ENCODE assay signal across 8 mouse cellular contexts in genomic region chr13:53393498-53394242, GRCm38 (mm10). TPM values are rescaled to one million over a fixed set of nuclear protein-coding genes. Genes with fewer than 3 reads are reported as not detected.
DNase-seq lines count a peak whose midpoint lies in the region; ATAC-seq and TF ChIP-seq lines count a peak whose summit lies in the region.

No protein-coding gene starts in this region.

- no peak for TF ChIP-seq EP300 in liver, embryonic 14.5 days (IDR thresholded peaks at IDR 0.05; ENCODE audit: low read depth)

- ATAC-seq in common myeloid progenitor, adult 5-6 weeks (replicated peaks; ENCODE audit: low read depth, poor library complexity, severe bottlenecking) = 0 out of 2 replicates have a peak, but pooled peaks have one; percentile 29
- no peak for ATAC-seq in heart, embryonic 12.5 days (ENCODE audit: insufficient number of reproducible peaks, low FRiP score)
- ATAC-seq in liver, embryonic 14.5 days (ENCODE audit: insufficient read depth) = no peak
- no peak for ATAC-seq in erythroid progenitor cell, adult 5-6 weeks (replicated peaks; ENCODE audit: low FRiP score, poor library complexity, severe bottlenecking)

- H3K27ac ChIP-seq in heart, embryonic 12.5 days (ENCODE audit: poor library complexity, severe bottlenecking) = no peak overlapping the region
- no peak overlapping the region for H3K27ac ChIP-seq in liver, embryonic 14.5 days
- no peak overlapping the region for H3K27ac ChIP-seq in olfactory bulb, adult 2 months (ENCODE audit: insufficient read depth, low read depth, low read length)

- WGBS in heart, embryonic 12.5 days = 24% methylated on average over 16 of the region's 16 CpGs
- 29% methylated on average over 16 of the region's 16 CpGs for whole genome bisulfite sequencing in liver, embryonic 14.5 days (ENCODE audit: insufficient replicate concordance)
- 28% methylated on average over 16 of the region's 16 CpGs for WGBS in olfactory bulb, adult 2 months

- H3K4me1 ChIP-seq in heart, embryonic 12.5 days (replicated peaks) = peaks cover 7% of the 10 kb centered on the region; the same call in 1 of the 2 replicates
- H3K4me1 ChIP-seq in liver, embryonic 14.5 days (replicated peaks; ENCODE audit: control insufficient read depth in 2 of 2, insufficient read depth in 2 of 2, low read length in 1 of 2) = no peaks in the 10 kb centered on the region
- H3K4me1 ChIP-seq in olfactory bulb, adult 2 months (ENCODE audit: control insufficient read depth, insufficient read depth, low read length) = 0 out of 2 replicates have a peak, but pooled peaks cover 5% of the 10 kb centered on the region

- no peak overlapping the region for H3K9ac ChIP-seq in heart, embryonic 12.5 days
- H3K9ac ChIP-seq in liver, embryonic 14.5 days (replicated peaks) = no peak overlapping the region

- H3K27me3 ChIP-seq in heart, embryonic 12.5 days (replicated peaks) = peaks cover 18% of the 10 kb centered on the region
- no peaks in the 10 kb centered on the region for H3K27me3 ChIP-seq in liver, embryonic 14.5 days (ENCODE audit: control insufficient read depth, insufficient read depth, low read length)

- peak; percentile 28 for DNase-seq in urinary bladder, postnatal 14 days (ENCODE audit: low spot score)
- no peak for DNase-seq in urinary bladder, adult 2 months (ENCODE audit: low spot score)
- DNase-seq in kidney, postnatal 10 days = peak; percentile 58
- no peak for DNase-seq in liver, embryonic 14.5 days (ENCODE audit: low read depth in 3 of 3, low spot score in 3 of 3)

- peak; percentile 46 for TF ChIP-seq CTCF in liver, embryonic 14.5 days (IDR thresholded peaks at IDR 0.05; ENCODE audit: low read depth)
- TF ChIP-seq CTCF in olfactory bulb, adult 2 months (IDR thresholded peaks at IDR 0.05; ENCODE audit: insufficient read depth, low read depth, low read length) = 0 out of 2 replicates have a peak, but pooled peaks have one; percentile 26

- TF ChIP-seq POLR2A in olfactory bulb, adult 2 months (IDR thresholded peaks at IDR 0.05; ENCODE audit: insufficient read depth, low read depth, low read length) = no peak

- no peaks in the 10 kb centered on the region for H3K36me3 ChIP-seq in heart, embryonic 12.5 days
- no peaks in the 10 kb centered on the region for H3K36me3 ChIP-seq in liver, embryonic 14.5 days (replicated peaks; ENCODE audit: control insufficient read depth, insufficient read depth, low read depth)

- no peaks in the 10 kb centered on the region for H3K9me3 ChIP-seq in heart, embryonic 12.5 days (replicated peaks)
- H3K9me3 ChIP-seq in liver, embryonic 14.5 days (ENCODE audit: control insufficient read depth, low read length) = no peaks in the 10 kb centered on the region

- H3K4me3 ChIP-seq in heart, embryonic 12.5 days = no peak overlapping the region
- no peak overlapping the region for H3K4me3 ChIP-seq in liver, embryonic 14.5 days (ENCODE audit: insufficient read depth in 1 of 2, low read depth in 2 of 2, low read length in 2 of 2)
- H3K4me3 ChIP-seq in olfactory bulb, adult 2 months (ENCODE audit: insufficient read depth, low read depth, low read length) = no peak overlapping the region

- H3K4me2 ChIP-seq in heart, embryonic 12.5 days = peak overlapping the region; percentile 50
- no peak overlapping the region for H3K4me2 ChIP-seq in liver, embryonic 14.5 days (ENCODE audit: low read depth)

RNA-seq across cellular contexts. Expression of gene Sptlc1, which starts 16.5 kb away (rescaled TPM):
- polyA plus RNA-seq in urinary bladder, adult 2 months (2012; rRNA removed) = 36.9 and 40.4 TPM in 2 replicates
- 33.8 and 40.5 TPM in 2 replicates for total RNA-seq in common myeloid progenitor, adult 5-6 weeks (2017)
- polyA plus RNA-seq in heart, embryonic 12.5 days (2016; fragmentation: Nextera tagmentation; extraction: Ambion mirVana) = 18.8 and 21.0 TPM in 2 replicates
- 4.9 and 7.4 TPM in 2 replicates for polyA plus RNA-seq in liver, embryonic 14.5 days (2012; rRNA removed)
- 12.3 and 12.4 TPM in 2 replicates for polyA plus RNA-seq in liver, embryonic 14.5 days (2014; fragmentation: Nextera tagmentation; extraction: Ambion mirVana)
- not detected in 2 replicates for polyA plus RNA-seq in olfactory bulb, adult 2 months (2012; ENCODE audit: insufficient read depth, insufficient read length, low replicate concordance, missing spikeins)
- total RNA-seq in erythroid progenitor cell, adult 5-6 weeks (2015; ENCODE audit: low replicate concordance) = 4.7 and 12.6 TPM in 2 replicates
- 10.0 and 13.6 TPM in 2 replicates for total RNA-seq in erythroid progenitor cell, adult 5-6 weeks (2017; ENCODE audit: low replicate concordance)

Comparison
In these comparisons a context has a peak if more than half of its experiments do, and no peak if none do; other contexts are left out.
1. DNase-seq: peak in urinary bladder, postnatal 14 days (single experiment) and kidney, postnatal 10 days (single experiment); none in urinary bladder, adult 2 months (single experiment) and liver, embryonic 14.5 days (0 of 3).